Mouse (Mus musculus) erythroblast, embryonic 14.5 days (primary cell): ENCODE data around the gene Chrd.

Experiments
- GATA1 ChIP-seq: IDR thresholded peaks from 2 replicates; pipeline ENCODE4 v1.6.1; 2012; ENCODE audit warnings: low read length, inconsistent platforms, mixed read lengths
- TAL1 ChIP-seq: IDR thresholded peaks from 3 replicates; pipeline ENCODE4 v1.6.1; 2012; ENCODE audit warnings: low read length, inconsistent platforms, mixed read lengths

DNA sequence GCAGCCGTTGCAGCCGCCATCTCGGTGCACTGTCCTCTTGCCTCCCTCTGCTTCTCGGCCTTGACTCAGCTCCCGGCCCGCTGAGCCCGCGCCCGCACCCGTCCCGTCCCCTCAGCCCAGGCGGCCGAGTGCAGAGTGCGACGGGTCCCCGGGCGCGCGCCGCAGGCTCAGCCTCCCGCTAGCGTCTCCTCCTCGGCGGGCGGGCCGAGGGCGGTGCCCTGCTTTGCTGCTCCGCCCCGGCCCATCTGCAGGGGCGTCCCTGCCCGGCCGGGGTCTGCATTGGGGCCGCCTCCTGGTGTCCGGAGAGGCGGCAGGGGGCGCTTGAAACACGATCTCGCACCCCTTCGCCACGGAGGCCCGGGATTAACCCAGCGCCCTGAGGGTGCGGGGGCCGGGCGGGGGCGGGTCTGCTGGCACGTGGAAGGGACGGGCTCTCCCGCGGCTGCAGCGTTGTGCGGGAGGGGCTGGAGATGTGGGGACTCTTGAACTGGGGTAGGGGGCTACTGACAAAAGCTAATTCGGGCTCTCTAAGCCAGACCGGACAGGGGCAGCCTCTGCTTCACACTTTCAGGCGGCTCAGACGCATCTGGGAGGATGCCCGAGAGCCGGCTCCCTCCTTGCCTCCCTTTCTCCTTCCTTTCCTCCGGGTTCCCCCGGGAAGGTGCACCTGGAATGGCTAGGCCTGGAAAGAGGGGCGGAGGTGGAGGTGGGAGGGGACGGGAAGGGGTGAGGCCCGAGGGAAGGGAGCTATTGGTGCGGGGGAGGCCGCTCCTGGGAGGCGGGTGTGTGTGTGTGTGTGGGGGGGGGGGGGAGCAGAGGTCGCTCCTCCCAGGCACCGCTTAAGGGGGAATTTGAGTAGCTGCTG lies 16.7 kb upstream of the Chrd start:
- TF ChIP-seq GATA1 = no peak
- TF ChIP-seq TAL1 = no peak
